In the genomic region with DNA sequence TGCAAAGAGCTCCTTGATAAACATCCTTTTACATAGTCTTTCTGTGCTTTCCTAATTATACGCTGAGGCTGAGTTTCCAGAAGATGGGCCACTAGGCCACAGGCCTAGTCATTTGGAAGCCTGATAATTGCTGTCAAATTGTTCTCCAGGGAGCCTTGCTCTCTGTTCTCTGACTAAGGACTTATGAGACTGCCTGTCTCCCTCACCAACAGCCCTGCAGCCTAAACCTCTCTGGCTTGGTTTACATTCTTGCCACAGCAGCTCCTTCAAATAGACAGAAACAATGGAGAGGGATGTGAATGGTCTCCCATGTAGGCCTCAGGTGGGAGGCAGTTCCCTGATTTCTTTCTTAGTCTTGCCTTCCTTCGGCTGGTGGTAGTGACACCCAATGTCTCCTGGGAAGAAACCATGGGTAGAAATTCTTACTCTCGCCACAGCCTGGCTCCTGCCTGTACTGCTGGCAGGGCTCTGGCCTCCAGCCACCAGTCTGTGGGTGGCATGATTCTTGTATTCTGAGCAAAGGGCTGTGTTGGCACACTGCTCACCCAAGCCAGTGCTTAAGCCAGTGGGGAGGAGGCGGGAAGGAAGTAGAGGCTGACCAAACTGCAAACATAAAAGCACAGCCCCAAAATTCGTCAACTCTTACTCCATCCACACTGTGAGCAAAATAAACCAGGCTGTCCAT, we compare ENCODE assay signal across 8 mouse cellular contexts.
DNase-seq lines count a peak whose midpoint lies in the region; ATAC-seq and TF ChIP-seq lines count a peak whose summit lies in the region.

No protein-coding gene starts in this region.

- TF ChIP-seq CTCF in cerebellum, adult 2 months (IDR thresholded peaks at IDR 0.05; ENCODE audit: borderline replicate concordance, insufficient read depth, low read depth, low read length) = no peak

- no peaks in the 10 kb centered on the region for H3K27me3 ChIP-seq in midbrain, embryonic 11.5 days (ENCODE audit: control insufficient read depth, insufficient read depth, low read length)
- no peaks in the 10 kb centered on the region for H3K27me3 ChIP-seq in midbrain, embryonic 10.5 days (ENCODE audit: low read depth, poor library complexity, severe bottlenecking)
- no peaks in the 10 kb centered on the region for H3K27me3 ChIP-seq in cerebellum, adult 2 months (ENCODE audit: control insufficient read depth, insufficient read depth, low read length)

- H3K4me1 ChIP-seq in midbrain, embryonic 11.5 days (ENCODE audit: control insufficient read depth, insufficient read depth, low read length) = no peaks in the 10 kb centered on the region
- H3K4me1 ChIP-seq in midbrain, embryonic 10.5 days = no peaks in the 10 kb centered on the region
- peaks cover 8% of the 10 kb centered on the region; the same call in 1 of the 2 replicates for H3K4me1 ChIP-seq in cerebellum, adult 2 months (ENCODE audit: control insufficient read depth, insufficient read depth, low read length)

- TF ChIP-seq POLR2A in cerebellum, adult 2 months (IDR thresholded peaks at IDR 0.05; ENCODE audit: borderline replicate concordance, insufficient read depth, low read length) = no peak

- no peak overlapping the region for H3K4me2 ChIP-seq in midbrain, embryonic 11.5 days

- H3K36me3 ChIP-seq in midbrain, embryonic 11.5 days (ENCODE audit: control insufficient read depth, insufficient read depth, low read length) = no peaks in the 10 kb centered on the region
- H3K36me3 ChIP-seq in midbrain, embryonic 10.5 days = no peaks in the 10 kb centered on the region

- no peak overlapping the region for H3K27ac ChIP-seq in midbrain, embryonic 11.5 days (ENCODE audit: low read depth, low read length)
- H3K27ac ChIP-seq in midbrain, embryonic 10.5 days (replicated peaks) = no peak overlapping the region; the same call in 1 of the 2 replicates
- no peak overlapping the region for H3K27ac ChIP-seq in cerebellum, adult 2 months (ENCODE audit: insufficient read depth, low read length)

- no peak overlapping the region for H3K9ac ChIP-seq in midbrain, embryonic 11.5 days (ENCODE audit: low read length)

- WGBS in midbrain, embryonic 11.5 days = 85% methylated on average over 5 of the region's 5 CpGs
- WGBS in midbrain, embryonic 10.5 days = 83% methylated on average over 5 of the region's 5 CpGs
- WGBS in cerebellum, adult 2 months = 18% methylated on average over 5 of the region's 5 CpGs

- H3K9me3 ChIP-seq in midbrain, embryonic 11.5 days (ENCODE audit: control insufficient read depth, low read length) = no peaks in the 10 kb centered on the region
- no peaks in the 10 kb centered on the region; the same call in 1 of the 2 replicates for H3K9me3 ChIP-seq in midbrain, embryonic 10.5 days (replicated peaks)

- no peak overlapping the region for H3K4me3 ChIP-seq in midbrain, embryonic 11.5 days (ENCODE audit: low read depth, low read length)
- no peak overlapping the region for H3K4me3 ChIP-seq in midbrain, embryonic 10.5 days
- no peak overlapping the region for H3K4me3 ChIP-seq in cerebellum, adult 2 months (replicated peaks; ENCODE audit: insufficient read depth, low read depth, low read length)

- intact Hi-C loops in left cerebral cortex, postnatal 36 days (cut with DNase I) = no loop called here

- peak; percentile 70 for DNase-seq in midbrain, embryonic 11.5 days (ENCODE audit: low spot score, missing footprints)
- DNase-seq in midbrain, embryonic 10.5 days (ENCODE audit: low spot score) = no peak
- DNase-seq in cerebellum, adult 2 months = peak; percentile 79 to 89
- DNase-seq in gonadal fat pad, adult 2 months (ENCODE audit: low read depth) = peak; percentile 81
- DNase-seq in left cerebral cortex, postnatal 36 days (ENCODE audit: low spot score in 2 of 2) = peak; percentile 52 to 67
- DNase-seq in spleen, adult 12 weeks (ENCODE audit: low spot score) = no peak
- DNase-seq in spleen, postnatal 14 days (ENCODE audit: low spot score in 2 of 2) = no peak

- ATAC-seq in midbrain, embryonic 11.5 days (ENCODE audit: low FRiP score) = no peak
- ATAC-seq in inflammation-experienced regulatory T-cells, adult 6 months = no peak

Comparison
In these comparisons a context has a peak if more than half of its experiments do, and no peak if none do; other contexts are left out.
1. DNase-seq: peak in midbrain, embryonic 11.5 days (single experiment), cerebellum, adult 2 months (2 of 2), gonadal fat pad, adult 2 months (single experiment) and left cerebral cortex, postnatal 36 days (2 of 2); none in midbrain, embryonic 10.5 days (single experiment), spleen, adult 12 weeks (single experiment) and spleen, postnatal 14 days (0 of 2).